Mouse (Mus musculus) lung, postnatal 0 days (tissue): ENCODE measurements at regions not wholly inside any gene's neighbourhood (a gene's known extent, or its start where the extent isn't known, plus 50 kb on each side); places are given as distances from the start of the nearest gene placed in this dataset.

Source experiments
- CTCF ChIP-seq: IDR thresholded peaks from 2 replicates; pipeline ENCODE4 v1.5.1; 2016; ENCODE audit warnings: antibody characterized with exemption, mild to moderate bottlenecking
- EP300 ChIP-seq: IDR thresholded peaks from 2 replicates; pipeline ENCODE4 v1.6.1; 2016; ENCODE audit warnings: antibody characterized with exemption, mild to moderate bottlenecking, control low read depth

DNA sequence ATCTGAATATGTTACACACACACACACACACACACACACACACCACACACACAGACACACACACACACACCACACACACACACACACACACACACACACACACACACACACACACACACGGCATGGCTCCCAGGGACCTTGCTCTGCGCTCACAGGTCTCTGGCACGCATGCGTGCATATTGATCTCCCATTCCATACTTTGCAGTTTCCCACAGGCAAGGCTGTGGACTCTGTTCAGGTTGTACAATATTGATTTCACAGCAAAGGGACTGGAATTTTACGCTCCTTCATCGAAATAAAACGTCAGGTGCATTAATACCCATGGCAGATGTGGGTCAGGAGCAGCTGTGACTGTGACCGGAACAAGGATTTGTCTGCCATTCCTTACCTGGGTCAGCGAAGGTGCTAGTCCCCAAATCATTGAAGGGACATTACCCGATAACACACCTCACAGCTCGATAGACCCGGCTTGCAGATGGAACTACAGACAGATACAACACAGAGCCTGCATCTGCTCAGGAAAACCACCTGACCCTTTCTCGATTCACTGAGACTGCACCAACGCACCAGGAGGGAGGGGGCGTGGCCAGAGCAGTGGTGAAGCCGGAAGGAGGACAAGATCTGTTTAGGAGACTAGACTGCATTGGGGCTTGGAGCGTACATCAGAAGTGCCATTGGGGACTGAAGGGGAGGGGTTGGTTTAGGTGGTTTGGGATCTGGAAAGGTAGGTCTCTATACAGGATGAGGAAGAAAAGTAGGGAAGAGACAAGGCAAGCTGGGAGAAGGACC lies 91.1 kb upstream of the Sulf2 start:
- no peak for TF ChIP-seq CTCF
- no peak for TF ChIP-seq EP300
